Mouse (Mus musculus) MEL (cell line): ENCODE data around the gene Rpp14. TPM values are rescaled to one million over a fixed set of nuclear protein-coding genes. Genes with fewer than 3 reads are reported as not detected.

Source experiments
- polyA plus RNA-seq, 2 experiments: library from polyadenylated mRNA; stranded (reverse) in 1 of 2; unstranded in 1 of 2; fragments of >175 nt in 1 of 2; fragments of >200 nt in 1 of 2; gene quantifications; 2 replicates each; pipeline versions ENCODE4 v1.2.1 to v1.2.4; 2012; ENCODE audit warnings: low replicate concordance in 2 of 2, low read depth in 1 of 2; ENCODE audit not compliant: insufficient read length in 2 of 2, insufficient read depth in 1 of 2, missing spikeins in 1 of 2
- total RNA-seq: library from RNA; depleted of rRNA; stranded (reverse); fragments of 300-350 nt; gene quantifications from 2 replicates; pipeline ENCODE4 v1.2.3, GENCODE M21; 2012; rRNA removed

Gene Rpp14
- total and polyA plus RNA-seq, 3 experiments: 41.2 to 45.5 TPM; not detected in 1

Other genes starting within 250 kb of the Rpp14 start
- not detected in 2 replicates for gene Gm45521, start 123.1 kb upstream of the Rpp14 start, total RNA-seq
- not detected for gene Gm45521, start 123.1 kb upstream of the Rpp14 start, polyA plus RNA-seq
- gene Dnase1l3, start 85.8 kb upstream of the Rpp14 start, total RNA-seq: not detected in 2 replicates
- gene Dnase1l3, start 85.8 kb upstream of the Rpp14 start, polyA plus RNA-seq: not detected
- not detected in 2 replicates for gene Abhd6, start 77.5 kb upstream of the Rpp14 start, total RNA-seq
- gene Abhd6, start 77.5 kb upstream of the Rpp14 start, polyA plus RNA-seq: not detected
- 5.9 and 6.1 TPM in 2 replicates for gene Pxk, start 17.8 kb downstream of the Rpp14 start, total RNA-seq
- 10 to 100 TPM in 1 of 2 experiments, not detected in 1; 12.9 TPM for gene Pxk, start 17.8 kb downstream of the Rpp14 start, polyA plus RNA-seq
- gene Pdhb, start 92.7 kb downstream of the Rpp14 start, total RNA-seq: 128 and 140 TPM in 2 replicates
- gene Pdhb, start 92.7 kb downstream of the Rpp14 start, polyA plus RNA-seq: 100 to 1,000 TPM in 1 of 2 experiments, not detected in 1; 109 TPM
- 3.6 and 4.2 TPM in 2 replicates for gene Kctd6, start 133.8 kb downstream of the Rpp14 start, total RNA-seq
- 1 to 10 TPM in 1 of 2 experiments, not detected in 1; 5.5 TPM for gene Kctd6, start 133.8 kb downstream of the Rpp14 start, polyA plus RNA-seq
- gene Acox2, start 179.0 kb downstream of the Rpp14 start, total RNA-seq: not detected in 2 replicates
- under 1 TPM in 1 of 2 experiments, not detected in 1; 0.43 TPM for gene Acox2, start 179.0 kb downstream of the Rpp14 start, polyA plus RNA-seq
- gene Fam107a, start 237.7 kb downstream of the Rpp14 start, total RNA-seq: not detected in 2 replicates
- gene Fam107a, start 237.7 kb downstream of the Rpp14 start, polyA plus RNA-seq: not detected